In genomic region chr4:117483931-117484255, GRCm38 (mm10) we compare ENCODE assay signal across 8 mouse cellular contexts. TPM values are rescaled to one million over a fixed set of nuclear protein-coding genes. Genes with fewer than 3 reads are reported as not detected.
DNase-seq lines count a peak whose midpoint lies in the region; ATAC-seq lines count a peak whose summit lies in the region.

No protein-coding gene starts in this region.

- ATAC-seq in forebrain, embryonic 16.5 days: no peak
- ATAC-seq in intestine, embryonic 14.5 days (replicated peaks; ENCODE audit: low FRiP score, low TSS enrichment, low read depth): no peak; the same call in 1 of the 2 replicates
- no peak for ATAC-seq in liver, embryonic 16.5 days (ENCODE audit: low read depth)
- no peak for ATAC-seq in stomach, embryonic 14.5 days (ENCODE audit: insufficient number of reproducible peaks, insufficient read depth, low FRiP score, low read depth)
- no peak for ATAC-seq in monocyte, adult 5-6 weeks (replicated peaks; ENCODE audit: insufficient number of reproducible peaks, low FRiP score, low TSS enrichment, poor library complexity, severe bottlenecking)

- no peaks in the 10 kb centered on the region for H3K36me3 ChIP-seq in forebrain, embryonic 16.5 days (ENCODE audit: control insufficient read depth, insufficient read depth)
- H3K36me3 ChIP-seq in intestine, embryonic 14.5 days (ENCODE audit: control insufficient read depth, insufficient read depth, low read length): no peaks in the 10 kb centered on the region
- H3K36me3 ChIP-seq in liver, embryonic 16.5 days (ENCODE audit: control insufficient read depth, insufficient read depth): no peaks in the 10 kb centered on the region
- H3K36me3 ChIP-seq in stomach, embryonic 14.5 days (ENCODE audit: control insufficient read depth, insufficient read depth, low read length): no peaks in the 10 kb centered on the region

- peak overlapping the region; percentile 46 for H3K9ac ChIP-seq in forebrain, embryonic 16.5 days (replicated peaks; ENCODE audit: low read depth, low read length)
- H3K9ac ChIP-seq in intestine, embryonic 14.5 days (ENCODE audit: low read length): peak overlapping the region; percentile 2; the same call in 1 of the 2 replicates
- peak overlapping the region; percentile 47 for H3K9ac ChIP-seq in liver, embryonic 16.5 days (ENCODE audit: low read depth, low read length)
- 0 out of 2 replicates have a peak overlapping the region, but pooled peaks have one; percentile 12 for H3K9ac ChIP-seq in stomach, embryonic 14.5 days (replicated peaks; ENCODE audit: low read depth, low read length)

- H3K27ac ChIP-seq in forebrain, embryonic 16.5 days (ENCODE audit: low read length): no peak overlapping the region
- no peak overlapping the region for H3K27ac ChIP-seq in intestine, embryonic 14.5 days (ENCODE audit: low read depth)
- H3K27ac ChIP-seq in liver, embryonic 16.5 days (ENCODE audit: low read length): no peak overlapping the region
- H3K27ac ChIP-seq in stomach, embryonic 14.5 days (ENCODE audit: low read length): no peak overlapping the region

- H3K4me1 ChIP-seq in forebrain, embryonic 16.5 days (replicated peaks; ENCODE audit: control insufficient read depth, insufficient read depth, low read length): peaks cover 13% of the 10 kb centered on the region
- 0 out of 2 replicates have a peak, but pooled peaks cover 6% of the 10 kb centered on the region for H3K4me1 ChIP-seq in intestine, embryonic 14.5 days (replicated peaks; ENCODE audit: control insufficient read depth, insufficient read depth, low read length)
- peaks cover 48% of the 10 kb centered on the region for H3K4me1 ChIP-seq in liver, embryonic 16.5 days (ENCODE audit: control insufficient read depth, low read depth, low read length)
- H3K4me1 ChIP-seq in stomach, embryonic 14.5 days (ENCODE audit: control insufficient read depth, insufficient read depth, low read length): no peaks in the 10 kb centered on the region; the same call in 1 of the 2 replicates

- no peaks in the 10 kb centered on the region for H3K9me3 ChIP-seq in forebrain, embryonic 16.5 days (ENCODE audit: control insufficient read depth, low read length)
- no peaks in the 10 kb centered on the region for H3K9me3 ChIP-seq in intestine, embryonic 14.5 days (ENCODE audit: control insufficient read depth, low read length)
- no peaks in the 10 kb centered on the region for H3K9me3 ChIP-seq in liver, embryonic 16.5 days (replicated peaks; ENCODE audit: control insufficient read depth, low read length)
- H3K9me3 ChIP-seq in stomach, embryonic 14.5 days (ENCODE audit: control insufficient read depth, low read depth, low read length): no peaks in the 10 kb centered on the region

- 0% methylated on average over 15 of the region's 15 CpGs for WGBS in forebrain, embryonic 16.5 days
- WGBS in intestine, embryonic 14.5 days: 1% methylated on average over 15 of the region's 15 CpGs
- WGBS in liver, embryonic 16.5 days (ENCODE audit: insufficient replicate concordance): 2% methylated on average over 15 of the region's 15 CpGs
- 2% methylated on average over 15 of the region's 15 CpGs for WGBS in stomach, embryonic 14.5 days

- peak overlapping the region; percentile 44 for H3K4me3 ChIP-seq in forebrain, embryonic 16.5 days (replicated peaks; ENCODE audit: low read length)
- H3K4me3 ChIP-seq in intestine, embryonic 14.5 days (ENCODE audit: low read depth, low read length): peak overlapping the region; percentile 38
- peak overlapping the region; percentile 69 for H3K4me3 ChIP-seq in liver, embryonic 16.5 days (ENCODE audit: low read depth, low read length)
- H3K4me3 ChIP-seq in stomach, embryonic 14.5 days (ENCODE audit: low read depth, low read length): peak overlapping the region; percentile 45

- peaks cover 50% of the 10 kb centered on the region for H3K27me3 ChIP-seq in forebrain, embryonic 16.5 days (replicated peaks; ENCODE audit: control insufficient read depth, insufficient read depth, low read length)
- H3K27me3 ChIP-seq in intestine, embryonic 14.5 days (replicated peaks; ENCODE audit: control insufficient read depth, insufficient read depth, low read length): peaks cover 57% of the 10 kb centered on the region
- peaks cover 35% of the 10 kb centered on the region for H3K27me3 ChIP-seq in liver, embryonic 16.5 days (ENCODE audit: control insufficient read depth, insufficient read depth, low read depth, low read length)
- peaks cover 8% of the 10 kb centered on the region; the same call in 1 of the 2 replicates for H3K27me3 ChIP-seq in stomach, embryonic 14.5 days (ENCODE audit: control insufficient read depth, insufficient read depth, low read length)

- H3K4me2 ChIP-seq in forebrain, embryonic 16.5 days (ENCODE audit: low read length): peak overlapping the region; percentile 91
- peak overlapping the region; percentile 77 for H3K4me2 ChIP-seq in intestine, embryonic 14.5 days (ENCODE audit: low read length)
- peak overlapping the region; percentile 94 for H3K4me2 ChIP-seq in liver, embryonic 16.5 days (ENCODE audit: low read depth, low read length)
- peak overlapping the region; percentile 88 for H3K4me2 ChIP-seq in stomach, embryonic 14.5 days (replicated peaks; ENCODE audit: low read depth, low read length)

- peak; percentile 69 to 70 for DNase-seq in cerebellum, postnatal 10 days
- no peak for DNase-seq in cerebellum, adult 9-10 months
- peak; percentile 88 for DNase-seq in ZHBTc4 (ENCODE audit: low read depth, low spot score)
- DNase-seq in intestine, embryonic 14.5 days (ENCODE audit: low spot score): no peak

RNA-seq across cellular contexts. Expression of gene Rnf220, which starts 13.0 kb away (rescaled TPM):
- 121 and 129 TPM in 2 replicates for polyA plus RNA-seq in forebrain, embryonic 16.5 days (2015; fragmentation: Nextera tagmentation; extraction: Ambion mirVana)
- 58.7 and 65.1 TPM in 2 replicates for polyA plus RNA-seq in intestine, embryonic 14.5 days (2014; fragmentation: Nextera tagmentation; extraction: Ambion mirVana)
- 21.5 and 21.6 TPM in 2 replicates for polyA plus RNA-seq in liver, embryonic 16.5 days (2015; fragmentation: Nextera tagmentation; extraction: Ambion mirVana)
- 53.1 and 54.5 TPM in 2 replicates for polyA plus RNA-seq in stomach, embryonic 14.5 days (2014; fragmentation: Nextera tagmentation; extraction: Ambion mirVana)
- 106 to 139 TPM (median 116 TPM) in 3 replicates for total RNA-seq in monocyte, adult 5-6 weeks (2017)

Comparison
In these comparisons a context has a peak if more than half of its experiments do, and no peak if none do; other contexts are left out.
1. DNase-seq: peak in cerebellum, postnatal 10 days (2 of 2) and ZHBTc4 (single experiment); none in cerebellum, adult 9-10 months (single experiment) and intestine, embryonic 14.5 days (single experiment).
2. Peak in every context shown above with its lines, with median percentiles within 50 percentile points of each other: H3K4me2 ChIP-seq, H3K4me3 ChIP-seq and H3K9ac ChIP-seq.